Mouse (Mus musculus): ENCODE results near the gene Mt3. TPM values are rescaled to one million over a fixed set of nuclear protein-coding genes. Genes with fewer than 3 reads are reported as not detected.
"Not testable (repeated sequence)": the region's sequence is repeated elsewhere in the genome, so short reads cannot be mapped to it uniquely, and the experiment has no call there.

Gene Mt3
- polyA plus RNA-seq, 1 experiment from 2014 or later = not detected

DNA sequence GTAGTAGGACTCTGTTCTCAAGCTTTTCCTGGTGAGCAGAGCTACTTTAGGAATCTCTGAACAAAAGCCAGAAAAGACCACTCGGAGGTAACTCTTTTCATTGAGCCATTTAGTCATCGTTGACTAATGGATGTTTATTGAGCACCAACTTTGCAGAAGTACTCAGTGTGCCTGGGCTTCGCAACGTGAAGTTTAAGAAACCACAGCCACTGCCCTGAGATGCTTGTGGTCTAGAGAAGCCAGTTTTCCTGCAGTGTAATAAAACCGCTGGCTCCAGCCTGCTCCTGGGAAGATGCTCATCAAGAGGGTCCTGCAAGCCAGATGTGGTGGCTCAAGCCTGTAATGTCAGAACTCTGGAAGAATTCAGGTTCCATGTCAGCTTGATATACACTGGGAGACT, 20.3 kb upstream of the Mt3 start:
- WGBS (ENCODE audit: missing documents) = 29% methylated on average over 5 of the region's 5 CpGs
- H3K27ac ChIP-seq = no peak overlapping the region
- no peaks in the 10 kb centered on the region for H3K79me2 ChIP-seq (ENCODE audit: inconsistent target)
- H3K36me3 ChIP-seq (ENCODE audit: inconsistent target) = no peaks in the 10 kb centered on the region
- H3K4me3 ChIP-seq (ENCODE audit: inconsistent target) = no peak overlapping the region

- H3K36me3 ChIP-seq (ENCODE audit: inconsistent target); H3K27ac ChIP-seq; H3K79me2 ChIP-seq (ENCODE audit: inconsistent target); H3K4me3 ChIP-seq (ENCODE audit: inconsistent target): not testable (repeated sequence)
- WGBS (ENCODE audit: missing documents) = 40% methylated on average over 3 of the region's 3 CpGs
Observed at GRCm38 (mm10) chr8:94134601-94135000, 17.8 kb upstream of the Mt3 start.

GRCm38 (mm10) chr8:94135556-94135955, 16.9 kb upstream of the Mt3 start:
- Histone ChIP-seq H3K36me3 (ENCODE audit: inconsistent target) (no peaks in the 10 kb centered on the region), H3K79me2 (ENCODE audit: inconsistent target) (no peaks in the 10 kb centered on the region), H3K27ac (no peak overlapping the region), H3K4me3 (ENCODE audit: inconsistent target) (no peak overlapping the region)
- 94% methylated on average over 6 of the region's 6 CpGs for WGBS (ENCODE audit: missing documents)

GRCm38 (mm10) chr8:94136192-94136591, 16.2 kb upstream of the Mt3 start:
- no peaks in the 10 kb centered on the region for H3K79me2 ChIP-seq (ENCODE audit: inconsistent target)
- H3K4me3 ChIP-seq (ENCODE audit: inconsistent target) = no peak overlapping the region
- no peaks in the 10 kb centered on the region for H3K36me3 ChIP-seq (ENCODE audit: inconsistent target)
- WGBS (ENCODE audit: missing documents) = 86% methylated on average over 7 of the region's 7 CpGs
- H3K27ac ChIP-seq = no peak overlapping the region

GRCm38 (mm10) chr8:94136933-94137332, 15.5 kb upstream of the Mt3 start, which contains the start of gene Mt4:
Mt4 (plus strand) TSS chr8:94137197.
- WGBS (ENCODE audit: missing documents) = 67% methylated on average over 6 of the region's 6 CpGs
- no peaks in the 10 kb centered on the region for H3K36me3 ChIP-seq (ENCODE audit: inconsistent target)
- no peak within 1 kb of the TSS for H3K27ac ChIP-seq
- no peaks in the 10 kb centered on the region for H3K79me2 ChIP-seq (ENCODE audit: inconsistent target)
- H3K4me3 ChIP-seq (ENCODE audit: inconsistent target) = no peak within 1 kb of the TSS

GRCm38 (mm10) chr8:94140266-94140795, 12.1 kb upstream of the Mt3 start:
- H3K4me3 ChIP-seq (ENCODE audit: inconsistent target) = no peak overlapping the region
- H3K36me3 ChIP-seq (ENCODE audit: inconsistent target) = no peaks in the 10 kb centered on the region
- 91% methylated on average over 4 of the region's 4 CpGs for WGBS (ENCODE audit: missing documents)
- no peaks in the 10 kb centered on the region for H3K79me2 ChIP-seq (ENCODE audit: inconsistent target)
- no peak overlapping the region for H3K27ac ChIP-seq

GRCm38 (mm10) chr8:94148236-94148635, 4.2 kb upstream of the Mt3 start:
- 66% methylated on average over 5 of the region's 5 CpGs for WGBS (ENCODE audit: missing documents)
- no peaks in the 10 kb centered on the region for H3K79me2 ChIP-seq (ENCODE audit: inconsistent target)
- no peak overlapping the region for H3K4me3 ChIP-seq (ENCODE audit: inconsistent target)
- H3K36me3 ChIP-seq (ENCODE audit: inconsistent target) = no peaks in the 10 kb centered on the region
- no peak overlapping the region for H3K27ac ChIP-seq

- Histone ChIP-seq H3K36me3 (ENCODE audit: inconsistent target) (no peaks in the 10 kb centered on the region), H3K4me3 (ENCODE audit: inconsistent target) (no peak overlapping the region), H3K79me2 (ENCODE audit: inconsistent target) (no peaks in the 10 kb centered on the region), H3K27ac (no peak overlapping the region)
- WGBS (ENCODE audit: missing documents) = 41% methylated on average over 5 of the region's 5 CpGs
Observed at GRCm38 (mm10) chr8:94150925-94151324, 1.5 kb upstream of the Mt3 start.

- H3K79me2 ChIP-seq (ENCODE audit: inconsistent target) = no peaks in the 10 kb centered on the region
- H3K27ac ChIP-seq = no peak overlapping the region
- H3K36me3 ChIP-seq (ENCODE audit: inconsistent target) = no peaks in the 10 kb centered on the region
- no peak overlapping the region for H3K4me3 ChIP-seq (ENCODE audit: inconsistent target)
- 53% methylated on average over 7 of the region's 7 CpGs for WGBS (ENCODE audit: missing documents)
Observed at GRCm38 (mm10) chr8:94153451-94153850, 1.0 kb downstream of the Mt3 start.

GRCm38 (mm10) chr8:94154537-94154936, 2.1 kb downstream of the Mt3 start:
- H3K27ac ChIP-seq = no peak overlapping the region
- WGBS (ENCODE audit: missing documents) = 77% methylated on average over 6 of the region's 6 CpGs

DNA sequence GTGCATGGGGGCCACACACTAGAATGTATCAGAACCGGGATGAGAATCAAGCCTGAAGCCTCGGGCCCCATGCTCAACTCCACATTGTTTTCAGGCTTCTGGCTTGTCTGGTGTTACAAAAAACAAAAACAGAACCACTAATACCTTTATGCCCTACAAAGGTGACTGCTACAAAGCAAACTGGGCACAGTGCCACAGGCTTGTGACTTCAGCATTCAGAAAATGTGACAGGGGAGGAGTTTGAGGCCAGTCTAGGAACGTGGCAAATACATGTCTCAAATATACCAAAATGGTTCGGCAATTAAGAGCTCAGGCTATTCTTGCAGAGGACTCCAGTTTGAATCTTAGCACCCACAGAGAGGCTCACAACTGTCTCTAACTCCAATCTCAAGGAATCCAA, 3.7 kb downstream of the Mt3 start:
- 59% methylated on average over 4 of the region's 4 CpGs for WGBS (ENCODE audit: missing documents)
- Histone ChIP-seq H3K4me3 (ENCODE audit: inconsistent target) (no peak overlapping the region), H3K36me3 (ENCODE audit: inconsistent target) (no peaks in the 10 kb centered on the region), H3K27ac (no peak overlapping the region), H3K79me2 (ENCODE audit: inconsistent target) (no peaks in the 10 kb centered on the region)

More at GRCm38 (mm10) chr8:94154537-94154936, 2.1 kb downstream of the Mt3 start:
- Histone ChIP-seq H3K4me3 (ENCODE audit: inconsistent target) (no peak overlapping the region), H3K79me2 (ENCODE audit: inconsistent target) (no peaks in the 10 kb centered on the region), H3K36me3 (ENCODE audit: inconsistent target) (no peaks in the 10 kb centered on the region)

- not testable (repeated sequence) for H3K36me3 ChIP-seq (ENCODE audit: inconsistent target); H3K27ac ChIP-seq; H3K4me3 ChIP-seq (ENCODE audit: inconsistent target); H3K79me2 ChIP-seq (ENCODE audit: inconsistent target)
- WGBS (ENCODE audit: missing documents) = 86% methylated on average over 7 of the region's 8 CpGs
Observed at GRCm38 (mm10) chr8:94165772-94166171, 13.4 kb downstream of the Mt3 start.

DNA sequence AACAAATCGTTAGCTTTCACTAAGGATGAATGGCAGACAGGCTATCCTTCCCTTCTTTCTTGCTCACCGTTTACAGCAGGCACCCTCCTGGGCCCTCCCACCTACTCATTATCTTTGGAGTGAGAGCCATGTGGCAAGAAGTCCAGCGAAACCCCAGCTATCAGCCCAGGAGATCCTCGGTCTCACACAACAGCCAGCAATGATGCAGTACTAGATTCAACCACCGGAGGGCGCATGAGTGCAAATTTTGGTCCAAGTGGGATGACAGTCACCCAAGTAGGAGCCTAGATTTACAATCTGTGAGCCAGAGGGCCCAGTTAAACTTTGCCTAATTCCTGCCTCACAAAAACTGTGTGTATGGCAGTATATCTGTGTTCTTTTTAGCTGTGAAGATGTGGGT, 14.8 kb downstream of the Mt3 start:
- H3K79me2 ChIP-seq (ENCODE audit: inconsistent target) = no peaks in the 10 kb centered on the region
- WGBS (ENCODE audit: missing documents) = 2% methylated on average over 5 of the region's 6 CpGs
- H3K27ac ChIP-seq = no peak overlapping the region
- H3K4me3 ChIP-seq (ENCODE audit: inconsistent target) = no peak overlapping the region
- no peaks in the 10 kb centered on the region for H3K36me3 ChIP-seq (ENCODE audit: inconsistent target)

DNA sequence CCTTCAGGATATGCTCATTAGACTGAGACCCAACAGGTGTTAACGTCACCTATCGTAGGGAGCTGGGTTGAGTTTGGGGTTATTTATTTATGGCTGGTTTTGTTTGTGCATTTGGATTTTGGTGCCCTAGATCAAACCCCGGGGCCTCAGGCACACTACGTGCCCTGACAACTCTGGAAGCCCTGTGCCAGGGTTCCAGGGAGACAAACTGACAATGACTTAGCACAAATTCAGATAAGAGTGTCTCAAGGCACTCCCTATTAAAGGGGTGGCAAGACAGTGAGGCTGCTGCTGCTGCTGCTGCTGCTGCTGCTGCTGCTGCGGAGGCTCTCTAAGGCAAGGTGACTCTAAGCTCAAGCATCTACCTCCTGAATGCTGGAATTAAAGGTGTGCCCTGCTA, 17.1 kb downstream of the Mt3 start:
- Histone ChIP-seq H3K27ac (no peak overlapping the region), H3K36me3 (ENCODE audit: inconsistent target) (no peaks in the 10 kb centered on the region), H3K4me3 (ENCODE audit: inconsistent target) (no peak overlapping the region), H3K79me2 (ENCODE audit: inconsistent target) (no peaks in the 10 kb centered on the region)
- 86% methylated on average over 5 of the region's 5 CpGs for WGBS (ENCODE audit: missing documents)

DNA sequence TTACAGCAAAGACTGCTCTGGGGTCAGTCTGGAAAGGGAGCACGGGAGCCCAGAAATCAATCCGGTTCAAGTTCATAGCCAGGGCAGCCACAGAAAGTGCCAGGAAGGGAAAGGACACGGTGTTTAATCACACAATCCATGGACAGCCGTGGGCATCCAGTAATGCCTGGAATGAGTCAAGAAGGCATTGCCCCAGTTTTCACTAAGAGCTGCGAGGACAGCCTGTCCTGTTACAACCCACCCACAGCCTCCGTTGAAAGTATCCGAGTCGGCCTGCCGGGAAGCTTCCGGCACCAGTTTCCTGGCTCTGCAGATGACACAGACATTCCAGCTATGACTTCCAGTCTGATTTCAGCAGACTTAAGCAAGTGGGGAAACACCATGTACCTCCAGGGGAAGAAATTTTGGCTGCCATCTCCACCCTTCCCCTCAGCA, 18.9 kb downstream of the Mt3 start:
- Histone ChIP-seq H3K27ac (no peak overlapping the region), H3K36me3 (ENCODE audit: inconsistent target) (no peaks in the 10 kb centered on the region), H3K79me2 (ENCODE audit: inconsistent target) (no peaks in the 10 kb centered on the region), H3K4me3 (ENCODE audit: inconsistent target) (no peak overlapping the region; the same call in 1 of the 2 replicates)
- WGBS (ENCODE audit: missing documents) = 38% methylated on average over 10 of the region's 10 CpGs

All from macrophage (primary cell).